Mouse (Mus musculus) C2C12 (cell line): ENCODE measurements at regions not wholly inside any gene's neighbourhood (a gene's known extent, or its start where the extent isn't known, plus 50 kb on each side); places are given as distances from the start of the nearest gene placed in this dataset.

Experiments used
- CTCF ChIP-seq: IDR thresholded peaks from one replicate; pipeline ENCODE4 v1.5.1; 2011; ENCODE audit not compliant: control insufficient read depth, insufficient read depth, insufficient read length
- MAX ChIP-seq: IDR thresholded peaks from one replicate; pipeline ENCODE4 v1.6.1; 2011; ENCODE audit warnings: mild to moderate bottlenecking, control low read depth
- MYOD1 ChIP-seq: IDR thresholded peaks from one replicate; pipeline ENCODE4 v1.6.1; 2011; ENCODE audit warnings: low read depth; ENCODE audit not compliant: control insufficient read depth, insufficient read length
- USF1 ChIP-seq: IDR thresholded peaks from one replicate; pipeline ENCODE4 v1.6.1; 2011; ENCODE audit warnings: low read depth, mild to moderate bottlenecking, control low read depth, moderate library complexity

DNA sequence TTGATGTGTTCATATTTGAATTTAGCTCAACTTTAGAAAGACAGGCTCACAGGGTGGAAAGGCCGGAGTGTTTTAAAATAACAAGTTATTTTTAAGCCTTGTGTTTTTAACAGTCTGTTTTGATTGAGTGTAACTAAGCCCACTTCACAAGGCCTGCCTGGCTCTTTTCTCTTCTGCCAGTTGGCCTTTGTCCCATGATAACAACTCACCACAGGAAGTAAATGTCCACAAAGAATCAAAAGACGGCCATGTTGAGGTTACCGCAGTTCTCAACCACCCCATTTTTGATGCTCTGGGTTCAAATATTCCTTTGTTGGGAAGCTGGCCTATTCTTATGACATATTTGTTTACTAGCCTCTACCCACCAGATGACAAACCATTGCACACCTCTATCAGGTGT, 423.7 kb upstream of the Ercc4 start:
- TF ChIP-seq CTCF = no peak
- no peak for TF ChIP-seq MYOD1
- no peak for TF ChIP-seq USF1
- no peak for TF ChIP-seq MAX
